Mouse (Mus musculus): ENCODE data around the gene Agrp. TPM values are rescaled to one million over a fixed set of nuclear protein-coding genes. Genes with fewer than 3 reads are reported as not detected.

The Agrp gene
- 0.44 and 0.75 TPM in 2 replicates for polyA plus RNA-seq (2015; fragmentation: Nextera tagmentation; extraction: Ambion mirVana)

DNA sequence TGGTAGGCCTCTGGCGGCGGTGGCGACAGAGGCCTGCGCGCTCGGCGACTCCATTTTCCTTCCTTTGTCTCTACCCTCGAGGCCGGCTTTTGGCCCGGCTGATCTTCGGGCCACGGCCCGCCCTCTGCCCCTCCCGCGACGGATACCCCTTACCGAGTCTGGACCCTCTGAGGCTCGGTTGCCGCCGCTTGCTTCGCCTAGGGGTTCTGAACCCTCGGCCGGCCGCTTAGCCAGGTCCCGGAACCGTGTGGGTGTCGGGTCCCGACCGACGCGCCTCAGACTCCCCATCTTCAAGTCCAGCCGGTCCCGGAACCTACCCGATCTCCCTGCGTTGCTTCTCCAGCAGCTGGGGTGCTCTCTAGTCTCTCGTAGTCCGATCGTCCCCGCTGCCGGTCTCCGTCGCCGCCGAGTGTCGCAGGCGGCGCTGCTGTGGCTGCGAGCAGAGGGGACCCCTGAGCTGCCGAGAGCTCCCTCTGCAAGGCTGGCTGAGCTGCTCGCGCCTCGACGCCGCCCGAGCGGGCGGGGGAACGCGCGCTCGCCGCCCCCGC lies at the start of gene Agrp:
Agrp (minus strand) TSS at position 431 of the 548 bp plus-strand sequence.
- peaks cover 7% of the 10 kb centered on the region; the same call in 1 of the 2 replicates for H3K4me1 ChIP-seq (ENCODE audit: insufficient read depth, low read depth, low read length)
- DNase-seq (ENCODE audit: low spot score) (peak; percentile 52), ATAC-seq (peak; percentile 13)
- H3K27ac ChIP-seq (ENCODE audit: low read length), result peak within 1 kb of the TSS; percentile 99
- TF ChIP-seq CTCF (IDR thresholded peaks at IDR 0.05) (peak; percentile 32), EP300 (IDR thresholded peaks at IDR 0.05) (no peak)
- no peaks in the 10 kb centered on the region for H3K9me3 ChIP-seq (ENCODE audit: low read length)
- no peaks in the 10 kb centered on the region for H3K36me3 ChIP-seq (ENCODE audit: insufficient read depth, low read length)
- H3K27me3 ChIP-seq (replicated peaks; ENCODE audit: insufficient read depth, low read length), result no peaks in the 10 kb centered on the region
- WGBS, result under 1% methylated on average over 60 of the region's 63 CpGs
- peak within 1 kb of the TSS; percentile 89 for H3K9ac ChIP-seq (replicated peaks; ENCODE audit: low read depth)
- H3K4me3 ChIP-seq (ENCODE audit: low read depth, low read length), result peak within 1 kb of the TSS; percentile 94
- peak within 1 kb of the TSS; percentile 88 for H3K4me2 ChIP-seq (replicated peaks; ENCODE audit: low read depth, low read length)

DNA sequence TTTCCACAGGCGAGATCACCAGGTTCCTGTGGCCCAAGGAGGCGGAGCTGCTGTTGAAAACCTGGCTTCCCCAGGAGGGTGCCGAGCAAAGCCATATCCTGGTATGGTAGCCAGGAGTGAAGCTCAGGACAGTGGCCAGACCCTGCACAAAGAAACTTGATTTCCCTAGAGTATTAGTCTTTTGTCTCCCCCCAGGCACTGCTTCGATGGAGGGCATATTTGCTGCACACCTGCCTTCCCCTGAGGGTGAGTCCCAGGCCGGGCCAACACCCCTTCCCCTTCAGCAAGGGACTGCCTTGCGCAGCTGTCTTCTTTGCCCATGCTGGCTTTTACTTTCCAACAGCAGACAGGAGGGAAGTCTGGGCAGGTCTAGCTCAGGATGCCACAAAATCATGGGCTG lies 49.4 kb upstream of the Agrp start:
- ATAC-seq (no peak), DNase-seq (ENCODE audit: low spot score) (no peak)
- H3K36me3 ChIP-seq (ENCODE audit: insufficient read depth, low read length), result peaks cover 12% of the 10 kb centered on the region; the same call in 1 of the 2 replicates
- no peak overlapping the region for H3K9ac ChIP-seq (replicated peaks; ENCODE audit: low read depth)
- H3K4me3 ChIP-seq (ENCODE audit: low read depth, low read length), result no peak overlapping the region
- TF ChIP-seq EP300 (IDR thresholded peaks at IDR 0.05), result no peak
- TF ChIP-seq CTCF (IDR thresholded peaks at IDR 0.05), result no peak
- no peaks in the 10 kb centered on the region for H3K27me3 ChIP-seq (replicated peaks; ENCODE audit: insufficient read depth, low read length)
- no peaks in the 10 kb centered on the region for H3K9me3 ChIP-seq (ENCODE audit: low read length)
- no peak overlapping the region for H3K4me2 ChIP-seq (replicated peaks; ENCODE audit: low read depth, low read length)
- 64% methylated on average over 6 of the region's 6 CpGs for WGBS
- no peaks in the 10 kb centered on the region for H3K4me1 ChIP-seq (ENCODE audit: insufficient read depth, low read depth, low read length)
- no peak overlapping the region for H3K27ac ChIP-seq (ENCODE audit: low read length)

DNA sequence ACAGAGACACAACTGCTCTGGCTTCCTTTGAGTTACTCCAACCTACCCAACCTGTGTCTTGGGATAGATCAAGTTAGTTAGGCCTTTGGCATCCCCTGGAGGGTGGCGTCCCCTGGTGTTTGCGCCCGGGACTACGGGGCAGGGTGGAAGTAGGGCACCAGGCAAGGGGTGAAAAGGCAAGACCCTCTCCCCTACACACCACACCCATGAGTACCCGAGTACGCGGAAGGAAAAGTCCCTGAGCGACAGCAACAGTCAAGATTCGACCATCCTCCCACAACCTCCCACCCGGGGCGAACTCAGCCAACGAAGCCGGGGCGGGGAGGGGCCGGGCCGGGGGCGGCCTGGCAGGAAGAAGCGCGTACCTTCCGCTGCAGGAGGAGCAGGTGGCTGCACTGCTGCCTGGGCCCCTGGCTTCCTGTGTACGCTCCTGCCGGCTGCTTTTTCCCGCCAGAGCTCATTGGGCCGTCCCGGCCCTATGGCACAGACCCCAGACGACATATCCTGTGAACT lies 48.7 kb upstream of the Agrp start, which contains the start of gene Carmil2:
Carmil2 (plus strand) TSS at position 479 of the 513 bp plus-strand sequence.
- H3K27ac ChIP-seq (ENCODE audit: low read length), result no peak within 1 kb of the TSS
- no peaks in the 10 kb centered on the region for H3K9me3 ChIP-seq (ENCODE audit: low read length)
- peak; percentile 61 for ATAC-seq
- H3K27me3 ChIP-seq (replicated peaks; ENCODE audit: insufficient read depth, low read length), result no peaks in the 10 kb centered on the region
- no peaks in the 10 kb centered on the region for H3K4me1 ChIP-seq (ENCODE audit: insufficient read depth, low read depth, low read length)
- TF ChIP-seq CTCF (IDR thresholded peaks at IDR 0.05) (peak; percentile 85), EP300 (IDR thresholded peaks at IDR 0.05) (no peak)
- peak; percentile 42 for DNase-seq (ENCODE audit: low spot score)
- H3K4me2 ChIP-seq (replicated peaks; ENCODE audit: low read depth, low read length), result peak within 1 kb of the TSS; percentile 43
- no peak within 1 kb of the TSS; the same call in 1 of the 2 replicates for H3K4me3 ChIP-seq (ENCODE audit: low read depth, low read length)
- peaks cover 18% of the 10 kb centered on the region; the same call in 1 of the 2 replicates for H3K36me3 ChIP-seq (ENCODE audit: insufficient read depth, low read length)
- no peak within 1 kb of the TSS for H3K9ac ChIP-seq (replicated peaks; ENCODE audit: low read depth)
- WGBS, result 11% methylated on average over 17 of the region's 26 CpGs

DNA sequence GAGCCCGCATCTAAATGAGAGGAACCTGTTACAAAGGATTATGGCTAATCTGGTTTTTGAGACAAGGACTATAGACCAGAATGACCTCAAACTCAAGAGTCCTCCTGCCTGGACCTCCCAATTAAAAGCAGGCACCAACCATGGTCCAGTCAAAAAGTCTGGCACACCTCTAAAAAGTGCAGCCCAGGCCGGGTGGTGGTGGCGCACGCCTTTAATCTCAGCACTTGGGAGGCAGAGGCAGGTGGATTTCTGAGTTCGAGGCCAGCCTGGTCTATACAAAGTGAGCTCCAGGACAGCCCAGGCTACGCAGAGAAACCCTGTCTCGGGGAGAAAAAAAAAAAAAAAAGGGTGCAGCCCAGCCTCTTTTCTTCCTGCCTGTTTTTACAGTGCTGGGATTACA lies 48.1 kb upstream of the Agrp start:
- H3K27ac ChIP-seq (ENCODE audit: low read length), result no peak overlapping the region
- DNase-seq (ENCODE audit: low spot score) (no peak), ATAC-seq (no peak)
- 71% methylated on average over 7 of the region's 7 CpGs for WGBS
- no peak overlapping the region for H3K9ac ChIP-seq (replicated peaks; ENCODE audit: low read depth)
- peaks cover 24% of the 10 kb centered on the region for H3K36me3 ChIP-seq (ENCODE audit: insufficient read depth, low read length)
- no peaks in the 10 kb centered on the region for H3K9me3 ChIP-seq (ENCODE audit: low read length)
- TF ChIP-seq CTCF (IDR thresholded peaks at IDR 0.05), result no peak
- no peak for TF ChIP-seq EP300 (IDR thresholded peaks at IDR 0.05)
- H3K27me3 ChIP-seq (replicated peaks; ENCODE audit: insufficient read depth, low read length), result no peaks in the 10 kb centered on the region
- H3K4me2 ChIP-seq (replicated peaks; ENCODE audit: low read depth, low read length), result no peak overlapping the region
- H3K4me1 ChIP-seq (ENCODE audit: insufficient read depth, low read depth, low read length), result no peaks in the 10 kb centered on the region
- no peak overlapping the region for H3K4me3 ChIP-seq (ENCODE audit: low read depth, low read length)

DNA sequence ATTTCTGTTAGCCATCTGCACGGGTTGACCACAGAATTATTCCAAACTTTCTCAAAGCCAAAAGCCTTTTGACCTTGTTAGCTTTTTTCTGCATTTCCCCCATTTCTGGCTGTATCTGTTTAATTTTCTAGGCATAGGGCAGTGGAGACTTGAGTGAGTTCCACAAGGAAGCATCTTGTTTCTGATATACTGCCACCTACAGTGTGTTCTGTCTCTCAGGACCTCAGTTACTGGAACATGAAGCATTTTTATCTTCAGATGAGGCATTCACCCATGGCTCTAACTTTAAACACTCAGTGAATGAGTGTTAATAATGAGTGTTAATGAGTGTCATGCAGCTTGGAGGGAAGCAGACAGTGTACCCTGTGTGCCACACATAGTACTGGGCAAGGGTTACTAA lies 40.7 kb upstream of the Agrp start:
- no peak overlapping the region for H3K4me2 ChIP-seq (replicated peaks; ENCODE audit: low read depth, low read length)
- H3K9me3 ChIP-seq (ENCODE audit: low read length), result no peaks in the 10 kb centered on the region
- TF ChIP-seq EP300 (IDR thresholded peaks at IDR 0.05), result no peak
- peak; percentile 38 for TF ChIP-seq CTCF (IDR thresholded peaks at IDR 0.05)
- peaks cover 67% of the 10 kb centered on the region for H3K36me3 ChIP-seq (ENCODE audit: insufficient read depth, low read length)
- DNase-seq (ENCODE audit: low spot score) (no peak), ATAC-seq (no peak)
- no peak overlapping the region for H3K4me3 ChIP-seq (ENCODE audit: low read depth, low read length)
- no peaks in the 10 kb centered on the region for H3K27me3 ChIP-seq (replicated peaks; ENCODE audit: insufficient read depth, low read length)
- H3K9ac ChIP-seq (replicated peaks; ENCODE audit: low read depth), result no peak overlapping the region
- no peaks in the 10 kb centered on the region for H3K4me1 ChIP-seq (ENCODE audit: insufficient read depth, low read depth, low read length)
- 79% methylated on average over 1 of the region's 1 CpGs for WGBS
- no peak overlapping the region for H3K27ac ChIP-seq (ENCODE audit: low read length)

DNA sequence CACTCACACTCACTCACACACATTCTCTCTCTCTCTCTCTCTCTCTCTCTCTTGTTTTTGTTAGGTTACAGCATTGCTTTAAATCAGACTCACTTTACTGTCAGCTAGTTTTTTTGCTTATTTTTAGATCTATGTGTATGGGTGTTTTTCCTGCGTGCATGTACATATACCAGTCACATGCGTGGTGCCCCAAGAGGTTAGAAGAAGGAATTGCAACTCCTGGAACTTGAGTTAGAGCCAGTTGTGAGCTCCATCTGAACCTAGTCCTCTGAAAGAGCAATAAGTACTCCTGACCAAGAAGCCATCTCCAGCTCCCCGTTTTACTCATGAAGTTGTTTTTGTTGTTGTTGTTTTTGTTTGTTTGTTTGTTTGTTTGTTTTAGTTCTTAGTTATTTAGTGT lies 24.0 kb upstream of the Agrp start:
- no peaks in the 10 kb centered on the region for H3K27me3 ChIP-seq (replicated peaks; ENCODE audit: insufficient read depth, low read length)
- no peak overlapping the region for H3K27ac ChIP-seq (ENCODE audit: low read length)
- 63% methylated on average over 3 of the region's 3 CpGs for WGBS
- no peak overlapping the region for H3K9ac ChIP-seq (replicated peaks; ENCODE audit: low read depth)
- H3K4me3 ChIP-seq (ENCODE audit: low read depth, low read length), result no peak overlapping the region
- TF ChIP-seq EP300 (IDR thresholded peaks at IDR 0.05) (no peak), CTCF (IDR thresholded peaks at IDR 0.05) (peak; percentile 73)
- ATAC-seq, result peak; percentile 62
- H3K36me3 ChIP-seq (ENCODE audit: insufficient read depth, low read length), result peaks cover 21% of the 10 kb centered on the region; the same call in 1 of the 2 replicates
- no peak overlapping the region for H3K4me2 ChIP-seq (replicated peaks; ENCODE audit: low read depth, low read length)
- peak; percentile 81 for DNase-seq (ENCODE audit: low spot score)
- H3K9me3 ChIP-seq (ENCODE audit: low read length), result no peaks in the 10 kb centered on the region
- no peaks in the 10 kb centered on the region for H3K4me1 ChIP-seq (ENCODE audit: insufficient read depth, low read depth, low read length)
